Mouse (Mus musculus) gonadal fat pad, adult 2 months (tissue): ENCODE data around the gene Sorcs2. TPM values are rescaled to one million over a fixed set of nuclear protein-coding genes. Genes with fewer than 3 reads are reported as not detected.

ENCODE experiments used
- DNase-seq: peaks from one replicate; pipeline ENCODE4 v3.0.0-alpha.2; 2012; ENCODE audit warnings: low read depth
- polyA plus RNA-seq: library from polyadenylated mRNA; depleted of rRNA; stranded (reverse); fragments of >200 nt; gene quantifications from 2 replicates; pipeline ENCODE4 v1.2.3, GENCODE M21; 2012

Sorcs2 gene
- polyA plus RNA-seq, 1 experiment, result 11.5 TPM

DNA sequence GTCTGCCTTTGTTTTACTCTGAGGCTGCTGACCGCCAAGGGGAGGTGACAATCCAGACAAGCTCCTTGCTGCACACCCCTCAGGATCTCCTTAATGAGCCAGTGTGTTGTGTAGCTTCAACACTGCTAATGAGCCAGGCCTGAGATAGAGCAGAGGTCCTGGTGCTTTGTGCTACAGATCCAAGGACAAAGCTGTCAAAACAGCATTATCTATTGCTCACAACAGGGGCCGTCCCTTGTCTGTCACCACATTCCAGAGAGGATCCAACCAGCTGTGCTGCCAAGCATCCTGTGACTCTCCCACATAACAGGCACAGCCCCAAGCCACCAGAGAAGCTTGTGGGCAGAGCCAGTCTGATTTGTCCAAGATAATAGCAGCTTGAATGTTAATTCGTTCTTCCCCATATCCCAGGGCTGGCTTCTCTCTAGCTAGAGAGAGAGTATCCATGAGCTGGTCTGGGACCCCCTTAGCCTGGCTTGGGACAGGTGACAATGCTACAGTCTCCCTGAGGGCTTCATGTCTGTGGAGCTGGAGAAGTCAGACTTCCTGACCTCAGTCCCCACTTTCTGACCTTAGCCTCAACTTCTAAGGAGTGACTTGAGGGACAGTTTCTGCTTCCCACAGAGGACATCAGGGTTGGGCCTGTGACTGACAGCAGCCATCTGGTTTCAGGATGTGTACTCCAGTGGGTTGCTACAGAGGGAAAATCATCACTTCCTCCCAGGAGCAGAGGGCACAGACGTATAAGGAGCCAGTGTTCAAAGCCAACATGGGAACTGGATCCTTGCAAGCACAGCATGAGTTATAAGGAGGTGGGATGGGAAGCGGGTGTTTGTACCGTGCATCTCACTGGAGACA is 328.2 kb downstream of the Sorcs2 start:
- no peak for DNase-seq

DNA sequence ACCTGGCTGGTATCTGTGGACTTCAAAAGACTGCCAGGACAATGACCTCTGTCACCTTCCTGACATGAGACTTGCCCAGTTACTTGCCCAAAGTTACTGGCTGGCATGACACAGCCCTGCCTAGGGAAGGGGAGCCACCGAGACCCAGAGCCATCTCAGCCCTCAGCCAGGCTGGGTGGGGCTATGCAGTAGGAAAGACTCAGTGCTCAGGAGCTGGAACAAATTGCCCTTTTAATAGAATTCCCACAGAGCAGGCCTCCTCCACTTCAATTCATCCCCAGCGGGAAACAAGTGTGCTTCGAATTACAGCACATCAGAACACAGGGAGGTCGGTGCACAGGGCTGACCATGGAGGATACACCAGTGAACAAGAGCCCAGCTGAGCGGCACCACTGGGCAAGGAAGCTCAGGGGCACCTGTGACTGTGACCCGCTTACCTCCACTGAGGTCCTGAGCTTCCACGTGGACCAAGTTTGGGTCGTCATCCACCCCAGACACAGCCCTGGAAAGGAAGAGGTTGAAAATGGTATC is 330.2 kb downstream of the Sorcs2 start:
- DNase-seq, result no peak

DNA sequence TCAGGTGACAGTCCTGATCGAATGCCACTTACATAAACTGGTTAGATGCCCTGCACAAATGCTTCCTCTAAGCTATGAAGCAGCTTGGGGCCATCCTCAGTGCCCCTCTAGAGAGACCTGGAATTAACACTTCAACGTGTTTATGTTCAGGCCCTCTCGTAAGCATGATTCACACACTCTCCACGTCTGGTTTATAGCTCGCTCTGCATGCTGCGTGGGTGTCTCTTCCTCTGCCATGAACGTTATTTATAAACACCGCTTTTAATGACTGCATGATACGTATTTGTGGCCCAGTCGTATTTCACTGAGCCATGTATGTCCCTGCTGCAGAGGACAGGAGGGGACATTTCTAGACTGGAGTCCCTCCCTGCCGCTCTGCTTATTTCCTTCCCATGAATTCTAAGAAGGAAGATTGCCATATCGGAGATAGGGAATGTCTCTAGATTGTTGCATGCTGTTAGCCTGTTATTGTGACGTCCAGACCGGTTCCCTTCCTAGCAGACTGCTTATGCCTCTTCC is 340.1 kb downstream of the Sorcs2 start:
- DNase-seq, result no peak

DNA sequence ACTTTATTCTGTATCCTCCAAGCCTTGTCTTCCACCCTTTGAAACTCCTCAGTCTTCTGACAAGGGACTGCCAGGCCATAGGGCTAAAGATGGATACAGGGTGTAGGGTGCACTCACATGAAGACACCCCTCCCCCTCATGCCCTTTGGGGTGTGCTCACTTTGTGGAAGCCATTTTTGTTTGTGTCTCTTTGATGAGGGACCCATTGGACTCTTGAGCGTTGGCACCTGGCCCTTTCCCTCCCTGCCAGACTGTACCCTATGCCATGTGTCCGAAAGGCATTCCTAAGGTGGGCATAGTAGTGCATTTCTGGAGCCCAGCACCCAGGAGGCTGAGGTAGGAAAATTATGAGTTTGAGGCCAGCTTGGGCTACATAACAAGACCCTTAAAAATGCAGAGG is 341.0 kb downstream of the Sorcs2 start:
- DNase-seq, result no peak

DNA sequence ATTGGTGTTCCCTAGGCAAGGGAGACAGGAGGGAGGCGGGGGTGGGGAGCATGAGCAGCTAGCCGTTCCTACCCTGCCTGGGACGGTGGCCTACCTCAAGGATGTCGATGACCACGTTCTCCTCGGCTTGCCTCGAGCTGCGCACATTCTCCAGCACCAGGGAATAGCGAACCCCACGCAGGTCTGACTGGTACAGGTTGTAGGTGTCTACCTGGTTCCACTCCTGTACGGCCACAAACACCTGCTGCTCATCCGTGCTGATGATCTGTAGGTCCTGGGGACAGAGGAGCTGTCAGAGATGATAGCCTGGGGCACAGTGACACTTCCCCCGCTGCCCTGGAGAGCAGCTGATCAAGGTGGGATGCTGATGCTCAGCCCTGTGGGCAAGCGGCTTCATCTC is 342.1 kb downstream of the Sorcs2 start:
- DNase-seq, result no peak

- DNase-seq, result no peak
Observed at GRCm38 (mm10) chr5:36054498-36054897, 343.4 kb downstream of the Sorcs2 start.

- DNase-seq, result no peak
Observed at GRCm38 (mm10) chr5:36043154-36043553, 354.8 kb downstream of the Sorcs2 start.

DNA sequence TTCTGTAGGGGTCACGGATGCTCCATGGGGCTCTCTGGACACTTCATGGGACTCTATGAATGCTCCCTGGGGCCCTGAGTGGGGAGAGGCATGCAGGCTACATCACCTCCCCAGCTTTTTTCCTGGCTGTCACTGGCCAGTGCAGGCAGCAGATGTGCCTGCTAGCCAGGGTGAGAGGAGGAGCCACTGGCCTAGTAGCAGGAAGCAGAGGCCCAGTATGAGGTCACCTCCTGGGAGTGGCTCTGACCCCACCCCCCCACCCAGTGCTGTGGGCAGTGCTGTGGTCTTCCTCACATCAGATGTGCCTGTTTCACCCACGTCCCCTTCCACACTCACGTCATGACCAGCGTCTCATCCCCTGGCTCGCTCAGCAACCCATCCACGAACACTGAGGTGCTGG is 356.2 kb downstream of the Sorcs2 start:
- no peak for DNase-seq

GRCm38 (mm10) chr5:36041236-36041562 is 356.7 kb downstream of the Sorcs2 start:
- DNase-seq, result no peak

- DNase-seq, result no peak
Observed at GRCm38 (mm10) chr5:36040398-36041235, 357.3 kb downstream of the Sorcs2 start.

GRCm38 (mm10) chr5:36039596-36039995 is 358.3 kb downstream of the Sorcs2 start:
- DNase-seq, result no peak

DNA sequence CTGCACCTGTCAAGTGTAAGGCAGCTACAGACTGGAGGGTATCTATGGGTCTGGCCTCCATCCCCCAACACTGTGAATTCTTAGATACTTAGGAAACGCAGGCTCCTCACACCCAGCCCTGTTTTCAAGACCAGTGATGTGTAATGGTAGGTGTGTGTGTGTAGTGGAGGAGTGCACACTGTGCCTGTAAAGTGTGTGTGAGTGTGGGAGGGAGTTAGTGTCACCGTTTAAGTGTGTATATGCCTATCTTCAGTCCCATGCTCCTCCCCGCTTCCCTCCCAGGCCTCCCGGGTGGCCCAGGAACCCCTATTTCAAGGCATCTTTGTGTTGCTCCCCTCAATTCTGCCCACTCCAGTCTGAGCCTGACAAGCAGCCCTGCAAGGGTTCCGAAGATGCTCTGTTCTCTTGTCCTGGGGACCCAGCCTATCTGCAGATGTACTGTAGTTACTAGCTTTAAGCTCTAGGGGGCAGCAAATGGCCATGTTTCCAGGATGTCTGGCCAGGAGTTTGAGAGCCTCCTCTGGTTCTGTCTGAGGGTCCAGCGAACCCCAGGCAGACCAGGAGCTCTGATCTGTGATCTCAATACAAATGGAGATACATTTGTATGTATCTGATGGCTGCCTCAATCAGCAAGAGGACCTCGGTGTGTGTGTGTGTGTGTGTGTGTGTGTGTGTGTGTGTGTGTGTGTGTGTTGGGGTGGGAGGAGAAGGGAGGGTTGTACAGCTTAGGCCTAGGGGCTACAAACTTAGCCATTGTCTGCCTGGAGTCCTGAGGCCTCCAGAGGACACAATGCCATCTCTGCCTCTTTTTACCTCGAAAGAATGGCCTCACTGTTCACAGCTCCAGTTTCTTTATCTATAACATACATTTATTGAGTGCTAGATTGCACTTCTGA is 364.2 kb downstream of the Sorcs2 start:
- DNase-seq, result no peak

- no peak for DNase-seq
Observed at GRCm38 (mm10) chr5:36025076-36025475, 372.9 kb downstream of the Sorcs2 start.

DNA sequence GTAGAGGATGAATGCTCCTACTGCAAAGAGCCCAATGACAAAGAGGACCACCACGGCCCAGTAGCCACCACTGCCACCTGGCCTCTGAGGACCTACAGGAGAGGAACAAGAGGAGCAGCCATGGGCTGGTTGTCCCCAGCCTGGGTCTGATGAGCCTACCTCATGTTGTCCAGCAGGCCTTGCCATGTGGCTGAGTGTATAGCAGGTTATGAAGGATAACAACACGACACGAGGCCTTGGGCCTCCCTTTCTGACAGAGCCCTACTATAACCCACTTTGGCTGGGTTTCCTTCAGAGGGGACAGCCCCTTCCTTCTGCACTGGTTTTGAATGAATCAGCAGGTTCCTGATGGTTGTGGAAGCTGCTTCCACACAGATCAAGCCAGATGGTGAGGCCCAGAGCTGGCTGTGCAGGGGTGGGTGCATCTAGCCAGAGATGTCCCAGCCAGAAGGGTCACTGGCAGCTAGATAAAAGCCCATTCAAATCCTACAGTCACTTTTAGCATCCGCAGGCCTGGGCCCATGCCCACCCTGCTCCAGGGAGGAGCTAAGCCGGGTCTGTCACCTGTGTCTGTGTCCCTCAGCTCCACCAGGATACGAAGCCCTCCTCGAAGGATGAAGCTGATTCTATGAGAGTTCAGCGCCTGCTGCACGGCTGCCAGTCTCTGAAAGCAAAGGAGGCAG is 373.8 kb downstream of the Sorcs2 start:
- DNase-seq, result no peak

- DNase-seq, result no peak
Observed at GRCm38 (mm10) chr5:36022361-36022760, 375.6 kb downstream of the Sorcs2 start.

- no peak for DNase-seq
Observed at GRCm38 (mm10) chr5:36021091-36021490, 376.8 kb downstream of the Sorcs2 start.

DNA sequence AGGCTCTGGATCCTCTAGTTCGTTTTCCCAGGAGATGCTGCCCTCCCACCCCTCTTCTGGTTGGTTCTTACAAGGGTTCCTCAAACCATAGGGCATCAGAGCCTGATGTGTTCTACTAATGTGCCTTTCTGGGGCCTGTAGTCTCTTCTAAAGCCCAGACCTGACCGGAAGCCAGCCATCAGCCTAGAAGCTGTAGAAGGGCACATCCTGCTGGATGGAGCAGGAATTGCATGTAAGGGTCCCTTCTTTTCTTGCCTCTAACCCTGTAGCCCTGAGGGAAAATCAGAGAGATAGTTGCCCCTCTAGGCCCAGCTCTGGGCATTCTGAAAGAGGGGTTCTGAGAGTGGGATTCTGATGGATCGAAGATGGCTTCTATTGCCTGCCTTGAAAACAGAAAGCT is 379.6 kb downstream of the Sorcs2 start:
- DNase-seq, result no peak

DNA sequence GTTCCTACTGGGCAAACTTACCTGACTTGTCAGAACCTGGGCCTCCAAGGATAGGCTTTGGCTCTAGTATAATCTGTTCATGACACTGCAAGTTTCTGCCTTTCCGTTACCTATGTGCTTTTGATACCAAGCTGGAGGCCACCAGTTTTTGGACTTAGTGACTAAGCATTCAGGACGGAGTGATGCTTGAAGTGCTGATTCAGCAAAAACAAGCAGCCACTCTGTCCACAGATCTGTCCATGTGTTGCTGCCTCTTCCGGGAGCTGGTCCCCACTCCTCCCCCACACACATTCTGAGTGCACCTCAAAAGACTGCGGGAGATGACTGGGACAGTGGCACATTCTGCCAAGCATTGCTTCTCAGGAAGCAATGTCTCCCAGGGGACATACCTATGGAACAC is 388.5 kb downstream of the Sorcs2 start:
- no peak for DNase-seq

DNA sequence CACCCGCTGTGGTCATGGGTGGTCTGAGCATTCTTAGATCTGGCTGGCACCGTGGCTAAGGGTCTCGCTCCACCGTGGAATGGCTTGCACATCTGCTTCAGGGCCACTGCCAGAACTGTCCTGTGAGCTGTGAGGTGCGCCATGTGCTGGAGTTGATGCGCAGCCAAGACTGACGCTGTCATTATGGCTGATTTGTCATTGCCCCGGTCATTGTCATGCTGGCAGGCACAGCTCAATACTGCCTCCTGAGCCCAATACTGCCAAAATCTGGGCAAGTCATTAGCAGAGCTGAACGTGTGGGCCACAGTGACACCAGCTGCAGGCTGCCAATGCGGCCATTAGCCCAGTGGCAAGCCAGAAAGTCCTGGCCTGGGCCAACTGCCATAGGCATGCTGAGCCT is 390.3 kb downstream of the Sorcs2 start:
- DNase-seq, result no peak

DNA sequence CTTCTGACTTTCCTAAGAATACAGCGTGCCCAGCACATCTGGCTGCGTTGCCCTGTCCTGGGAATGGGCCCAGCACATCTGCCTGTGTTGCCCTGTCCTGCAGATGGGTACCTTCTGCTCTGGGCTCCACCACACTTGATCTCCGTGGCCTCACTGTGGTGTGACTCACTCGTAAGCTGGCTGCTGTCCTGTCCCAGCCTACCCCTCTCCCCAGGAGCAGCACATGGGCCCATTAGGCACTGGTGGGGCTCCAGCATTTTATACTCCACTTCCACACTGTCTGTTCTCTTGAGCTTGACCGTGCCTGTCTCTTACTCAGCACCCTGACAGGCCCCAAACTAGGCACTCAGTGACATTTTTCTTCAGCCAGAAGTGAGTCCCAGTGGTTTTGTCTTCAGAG is 391.4 kb downstream of the Sorcs2 start:
- no peak for DNase-seq

GRCm38 (mm10) chr5:36006106-36006505 is 391.8 kb downstream of the Sorcs2 start:
- no peak for DNase-seq
